Mouse (Mus musculus): Measurements from ENCODE around the gene Ffar4.

Gene Ffar4

GRCm38 (mm10) chr19:38096858-38097758 is at the start of gene Ffar4:
Gene Ffar4, plus strand, starts transcription at chr19:38097071.
- no peak for DNase-seq (ENCODE audit: low read depth)

- no peak for DNase-seq (ENCODE audit: low read depth)
These were observed 47.2 kb upstream of the Ffar4 start for GRCm38 (mm10) chr19:38049686-38050085.

GRCm38 (mm10) chr19:38053227-38054041 is 43.4 kb upstream of the Ffar4 start:
- no peak for DNase-seq (ENCODE audit: low read depth)

- peak; percentile 94 for DNase-seq (ENCODE audit: low read depth)
These were observed 42.6 kb upstream of the Ffar4 start for GRCm38 (mm10) chr19:38054149-38054719.

- DNase-seq (ENCODE audit: low read depth) = peak; percentile 100
These were observed 42.1 kb upstream of the Ffar4 start, which contains the start of gene Cep55 for GRCm38 (mm10) chr19:38054720-38055192. Gene Cep55, plus strand, starts transcription at chr19:38055011.

- peak; percentile 27 for DNase-seq (ENCODE audit: low read depth)
These were observed 41.1 kb upstream of the Ffar4 start for GRCm38 (mm10) chr19:38055798-38056197.

- no peak for DNase-seq (ENCODE audit: low read depth)
These were observed 40.6 kb upstream of the Ffar4 start for GRCm38 (mm10) chr19:38056276-38056675.

GRCm38 (mm10) chr19:38056931-38057330 is 39.9 kb upstream of the Ffar4 start:
- DNase-seq (ENCODE audit: low read depth) = no peak

GRCm38 (mm10) chr19:38063201-38063600 is 33.7 kb upstream of the Ffar4 start:
- no peak for DNase-seq (ENCODE audit: low read depth)

GRCm38 (mm10) chr19:38064051-38064450 is 32.8 kb upstream of the Ffar4 start:
- no peak for DNase-seq (ENCODE audit: low read depth)

- DNase-seq (ENCODE audit: low read depth) = no peak
These were observed 23.6 kb upstream of the Ffar4 start for GRCm38 (mm10) chr19:38073226-38073625.

GRCm38 (mm10) chr19:38075051-38075450 is 21.8 kb upstream of the Ffar4 start:
- DNase-seq (ENCODE audit: low read depth) = no peak

- DNase-seq (ENCODE audit: low read depth) = no peak
These were observed 20.6 kb upstream of the Ffar4 start for GRCm38 (mm10) chr19:38076251-38076650.

GRCm38 (mm10) chr19:38077851-38078540 is 18.9 kb upstream of the Ffar4 start:
- DNase-seq (ENCODE audit: low read depth) = no peak

- no peak for DNase-seq (ENCODE audit: low read depth)
These were observed 15.5 kb upstream of the Ffar4 start for GRCm38 (mm10) chr19:38081361-38081760.

- no peak for DNase-seq (ENCODE audit: low read depth)
These were observed 13.8 kb upstream of the Ffar4 start for GRCm38 (mm10) chr19:38082931-38083525.

GRCm38 (mm10) chr19:38085841-38086240 is 11.0 kb upstream of the Ffar4 start:
- no peak for DNase-seq (ENCODE audit: low read depth)

GRCm38 (mm10) chr19:38086948-38087551 is 9.8 kb upstream of the Ffar4 start:
- DNase-seq (ENCODE audit: low read depth) = no peak

- no peak for DNase-seq (ENCODE audit: low read depth)
These were observed 7.5 kb upstream of the Ffar4 start for GRCm38 (mm10) chr19:38089358-38089757.

GRCm38 (mm10) chr19:38091512-38091985 is 5.3 kb upstream of the Ffar4 start:
- DNase-seq (ENCODE audit: low read depth) = no peak

GRCm38 (mm10) chr19:38096231-38096630 is 640 bp upstream of the Ffar4 start:
- DNase-seq (ENCODE audit: low read depth) = no peak

All from induced T-regulatory cell, adult 2 months (primary cell).